Mouse (Mus musculus): Measurements from ENCODE around the gene Bsx.

Gene Bsx

DNA sequence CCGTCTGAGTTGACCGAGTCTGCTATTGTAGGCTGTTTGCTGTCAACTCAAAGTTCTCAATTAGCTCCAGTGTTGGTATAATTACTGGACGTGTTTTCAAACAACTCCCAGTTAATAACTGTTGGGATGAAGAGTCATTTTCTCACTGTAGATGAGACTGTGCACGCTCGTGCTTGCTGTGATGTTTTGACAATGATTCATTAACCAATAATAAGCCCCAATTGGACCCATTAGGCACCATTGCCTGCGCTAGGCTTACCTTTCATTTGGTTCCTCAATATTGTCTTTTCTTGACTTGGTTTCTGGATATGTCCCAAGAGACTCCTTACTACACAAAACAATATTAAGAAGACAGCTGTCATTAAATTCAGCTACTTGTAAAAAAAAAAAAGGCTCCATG is 18.5 kb downstream of the Bsx start:
- DNase-seq (ENCODE audit: low spot score): no peak

DNA sequence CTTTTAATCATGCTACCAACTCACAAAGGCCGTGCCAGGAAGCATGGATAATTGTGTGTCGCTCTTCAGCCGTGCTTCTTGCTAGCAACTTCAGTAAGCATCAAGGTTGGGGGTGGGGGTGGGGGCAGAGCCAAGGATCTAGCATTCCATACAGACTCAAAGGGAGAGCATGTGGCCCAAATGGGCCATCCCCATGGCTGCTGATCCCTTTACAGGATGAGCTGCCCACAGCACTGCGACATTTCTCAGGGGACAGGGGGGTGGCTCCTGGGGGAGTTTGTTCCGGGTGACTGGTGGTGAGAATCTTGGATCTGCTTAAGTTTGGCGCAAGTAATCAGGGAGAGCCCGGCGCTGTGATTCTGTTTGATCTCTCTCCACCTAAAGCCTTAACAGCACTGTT is 33.5 kb downstream of the Bsx start:
- no peak for DNase-seq (ENCODE audit: low spot score)

DNA sequence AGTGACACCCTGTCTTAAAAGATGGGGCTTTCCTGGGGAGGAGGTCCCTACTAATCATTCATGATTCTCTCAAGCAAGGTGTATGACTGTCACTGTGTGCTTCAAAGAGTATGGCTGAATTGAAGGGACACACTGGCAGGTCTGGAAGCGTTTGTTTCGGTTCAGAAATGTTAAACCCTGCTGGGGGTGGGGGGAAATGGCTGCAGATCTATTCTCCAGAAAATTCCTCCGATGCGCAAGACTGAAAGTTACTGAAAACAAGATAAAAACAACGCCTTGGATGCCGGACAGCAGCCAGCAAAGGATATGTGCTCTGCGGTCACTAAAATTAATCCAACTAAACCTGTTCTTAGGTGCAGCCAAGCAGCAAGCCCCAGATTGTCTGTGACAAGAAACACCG is 34.5 kb downstream of the Bsx start:
- DNase-seq (ENCODE audit: low spot score): no peak

DNA sequence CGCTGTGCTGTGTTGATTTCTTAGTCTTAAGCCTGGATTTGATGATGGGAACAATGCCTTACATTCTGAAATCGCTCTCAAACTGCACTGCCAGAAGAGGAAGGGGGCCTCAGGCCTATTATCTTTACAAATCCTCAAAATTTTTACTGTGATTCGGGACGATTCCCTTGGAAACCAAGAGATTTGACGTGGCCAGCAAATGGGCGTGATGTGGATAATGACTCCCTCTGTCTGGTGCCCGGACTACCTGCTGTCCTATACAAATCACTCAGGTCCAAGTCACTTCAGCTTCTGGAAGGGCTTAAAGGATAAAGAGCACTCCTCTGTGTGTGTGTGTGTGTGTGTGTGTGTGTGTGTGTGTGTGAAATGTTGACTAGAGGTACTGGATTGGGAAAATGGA is 35.0 kb downstream of the Bsx start:
- DNase-seq (ENCODE audit: low spot score): no peak

DNA sequence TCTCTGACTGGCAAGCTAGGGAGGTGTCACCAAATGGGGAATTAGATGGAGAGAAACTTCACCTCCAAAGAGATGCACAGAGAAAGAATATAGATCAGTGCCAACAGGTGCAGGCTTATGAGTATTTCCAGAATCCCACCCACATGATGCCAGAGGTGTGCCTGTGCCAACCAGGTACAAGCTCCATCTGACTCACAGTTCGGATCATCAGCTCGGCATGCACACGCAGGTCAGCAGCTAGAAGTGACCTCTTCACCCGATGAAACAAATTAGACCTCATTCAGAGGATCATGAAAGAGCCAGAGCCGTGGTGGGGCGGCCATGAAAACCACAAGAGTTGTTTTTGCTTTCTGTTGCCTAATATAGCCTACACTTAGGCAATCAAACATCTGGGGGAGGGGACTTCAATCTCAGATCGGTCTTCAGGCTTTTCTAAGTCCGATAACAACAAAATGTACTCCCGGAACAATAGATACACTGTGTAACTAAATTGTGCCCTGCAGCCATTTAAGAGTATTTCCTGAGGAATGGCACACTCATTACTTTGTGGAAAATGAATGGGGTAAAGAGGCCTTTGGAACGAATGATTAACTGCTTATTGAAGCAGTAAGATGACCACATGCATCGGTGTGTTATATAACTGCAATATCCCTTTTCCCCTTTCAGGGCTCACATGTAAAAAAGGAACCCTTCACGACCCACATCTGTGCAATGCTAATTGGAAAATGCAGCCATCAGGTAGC is 44.1 kb downstream of the Bsx start:
- no peak for DNase-seq (ENCODE audit: low spot score)

DNA sequence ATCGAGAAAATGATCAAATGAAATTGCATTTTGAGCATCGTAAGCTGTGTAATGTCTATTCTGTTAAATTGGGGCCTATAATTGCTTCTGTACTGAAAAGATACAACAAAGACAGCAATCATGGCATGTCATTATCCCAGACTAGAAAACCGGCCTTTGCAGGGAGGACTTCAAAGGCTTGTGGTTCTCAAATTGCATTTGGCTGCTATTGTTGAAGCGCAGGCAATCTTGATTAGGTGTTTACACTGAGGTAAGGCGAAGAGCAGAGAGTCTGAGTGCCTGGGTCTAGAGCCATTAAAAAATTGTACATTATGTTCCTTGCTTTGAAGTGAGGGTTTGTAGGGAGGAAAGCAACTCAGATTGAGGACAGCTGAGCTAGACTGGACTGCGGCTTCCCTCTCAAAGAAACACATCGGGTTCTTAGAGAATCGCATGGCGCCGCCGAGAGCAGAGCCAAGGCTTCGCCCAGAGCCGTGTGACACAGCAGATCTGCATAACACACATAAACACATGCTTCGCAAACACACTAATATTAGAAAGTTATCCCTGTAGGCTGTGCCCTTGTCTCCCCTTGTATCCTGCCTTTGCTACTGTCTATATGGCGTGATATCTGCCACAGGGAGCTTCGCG is 53.5 kb downstream of the Bsx start:
- DNase-seq (ENCODE audit: low spot score): no peak
